9 mouse cellular contexts compared by ENCODE assay signal in the genomic region with DNA sequence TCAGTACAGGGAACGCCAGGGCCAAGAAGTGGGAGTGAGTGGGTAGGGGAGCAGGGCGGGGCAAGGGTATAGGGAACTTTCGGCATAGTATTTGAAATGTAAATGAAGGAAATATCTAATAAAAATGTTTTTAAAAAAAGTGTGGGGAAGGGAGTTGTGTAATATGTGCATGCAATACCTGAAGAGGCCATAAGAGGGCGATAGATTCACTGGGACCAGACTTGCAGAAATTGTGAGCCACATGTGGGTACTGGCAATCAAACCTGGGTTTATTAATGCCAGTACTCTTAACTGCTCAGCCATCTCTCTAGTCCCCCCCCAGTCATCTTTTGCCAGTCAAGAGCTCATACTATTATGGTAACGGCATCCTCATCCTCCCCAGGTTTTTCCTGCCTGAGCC. TPM values are rescaled to one million over a fixed set of nuclear protein-coding genes. Genes with fewer than 3 reads are reported as not detected.
A peak's percentile ranks its signal among the peaks of the same experiment; 100 is the strongest.
DNase-seq lines count a peak whose midpoint lies in the region; ATAC-seq and TF ChIP-seq lines count a peak whose summit lies in the region.
"Had no signal": no experiment of that assay in that cellular context is flagged by ENCODE, and none has a peak within 500 bp of the region (broad histone marks: within the 10 kb centered on the region; RNA-seq: fewer than 3 reads in every experiment).

No protein-coding gene starts in this region.

- DNase-seq in hindbrain, postnatal 0 days (ENCODE audit: low spot score) = peak; percentile 39
- DNase-seq in MEL-GATA-1-ER (ENCODE audit: extremely low read depth, low read depth) = peak; percentile 37
- peak; percentile 22 for DNase-seq in retina, adult 2 months (ENCODE audit: low read depth, low spot score)
- no peak for DNase-seq in urinary bladder, postnatal 4 days (ENCODE audit: low spot score in 2 of 2)

- H3K4me3 ChIP-seq in hindbrain, postnatal 0 days (ENCODE audit: low read length) = no peak overlapping the region
- no peak overlapping the region for H3K4me3 ChIP-seq in hindbrain, embryonic 13.5 days
- no peak overlapping the region for H3K4me3 ChIP-seq in C2C12 (ENCODE audit: insufficient read depth, poor library complexity, severe bottlenecking)
- H3K4me3 ChIP-seq in forebrain, embryonic 13.5 days = no peak overlapping the region
- H3K4me3 ChIP-seq: megakaryocyte, embryonic 14.5 days had no signal

- no peaks in the 10 kb centered on the region for H3K36me3 ChIP-seq in hindbrain, postnatal 0 days (ENCODE audit: insufficient read depth, low read length)
- H3K36me3 ChIP-seq in hindbrain, embryonic 13.5 days = no peaks in the 10 kb centered on the region
- no peaks in the 10 kb centered on the region for H3K36me3 ChIP-seq in C2C12 (ENCODE audit: control insufficient read depth, insufficient read depth)
- H3K36me3 ChIP-seq in forebrain, embryonic 13.5 days (ENCODE audit: poor library complexity, severe bottlenecking) = no peaks in the 10 kb centered on the region

- no peaks in the 10 kb centered on the region for H3K79me2 ChIP-seq in C2C12 (ENCODE audit: control insufficient read depth, insufficient read depth)

- no peaks in the 10 kb centered on the region for H3K4me1 ChIP-seq in hindbrain, postnatal 0 days (ENCODE audit: insufficient read depth, low read length)
- H3K4me1 ChIP-seq in hindbrain, embryonic 13.5 days (replicated peaks) = no peaks in the 10 kb centered on the region
- H3K4me1 ChIP-seq in forebrain, embryonic 13.5 days = no peaks in the 10 kb centered on the region

- H3K9me3 ChIP-seq in hindbrain, postnatal 0 days (ENCODE audit: low read length) = no peaks in the 10 kb centered on the region
- no peaks in the 10 kb centered on the region for H3K9me3 ChIP-seq in hindbrain, embryonic 13.5 days
- no peaks in the 10 kb centered on the region for H3K9me3 ChIP-seq in forebrain, embryonic 13.5 days (replicated peaks)
- H3K9me3 ChIP-seq: megakaryocyte, embryonic 14.5 days had no signal

- H3K9ac ChIP-seq in hindbrain, postnatal 0 days (replicated peaks; ENCODE audit: low read length) = no peak overlapping the region
- H3K9ac ChIP-seq in hindbrain, embryonic 13.5 days = no peak overlapping the region
- H3K9ac ChIP-seq in forebrain, embryonic 13.5 days = no peak overlapping the region

- no peak overlapping the region for H3ac ChIP-seq in C2C12 (ENCODE audit: control insufficient read depth, insufficient read length, low read depth)

- peak; percentile 66 for TF ChIP-seq CTCF in hindbrain, postnatal 0 days (IDR thresholded peaks at IDR 0.05; ENCODE audit: low read depth)
- peak; percentile 2 for TF ChIP-seq CTCF in C2C12 (IDR thresholded peaks at IDR 0.05; ENCODE audit: control insufficient read depth, insufficient read depth, insufficient read length)

- no peaks in the 10 kb centered on the region for H3K27me3 ChIP-seq in hindbrain, postnatal 0 days (ENCODE audit: insufficient read depth, low read length)
- H3K27me3 ChIP-seq in hindbrain, embryonic 13.5 days = no peaks in the 10 kb centered on the region
- H3K27me3 ChIP-seq in C2C12 (ENCODE audit: control insufficient read depth, insufficient read depth, insufficient read length) = peaks cover 19% of the 10 kb centered on the region
- no peaks in the 10 kb centered on the region for H3K27me3 ChIP-seq in forebrain, embryonic 13.5 days

- H3K79me3 ChIP-seq in C2C12 (ENCODE audit: low read depth) = no peaks in the 10 kb centered on the region

- no peak overlapping the region for H3K27ac ChIP-seq in hindbrain, postnatal 0 days
- no peak overlapping the region for H3K27ac ChIP-seq in hindbrain, embryonic 13.5 days
- H3K27ac ChIP-seq in forebrain, embryonic 13.5 days = no peak overlapping the region

- ATAC-seq in hindbrain, postnatal 0 days = no peak
- ATAC-seq in hindbrain, embryonic 13.5 days (ENCODE audit: low FRiP score) = no peak
- peak; percentile 59 for ATAC-seq in erythroid progenitor cell, adult 5-6 weeks (replicated peaks; ENCODE audit: low FRiP score, poor library complexity, severe bottlenecking)
- no peak for ATAC-seq in forebrain, embryonic 13.5 days

- WGBS in hindbrain, postnatal 0 days = 41% methylated on average over 5 of the region's 5 CpGs
- 37% methylated on average over 5 of the region's 5 CpGs for WGBS in hindbrain, embryonic 13.5 days
- 43% methylated on average over 5 of the region's 5 CpGs for WGBS in forebrain, embryonic 13.5 days

- H3K4me2 ChIP-seq in hindbrain, postnatal 0 days (ENCODE audit: low read depth, low read length) = no peak overlapping the region
- no peak overlapping the region for H3K4me2 ChIP-seq in hindbrain, embryonic 13.5 days
- H3K4me2 ChIP-seq in forebrain, embryonic 13.5 days = no peak overlapping the region

TF ChIP-seq in C2C12, 6 proteins besides CTCF, POLR2A, EP300 and RAD21:
- TF ChIP-seq CEBPB (IDR thresholded peaks at IDR 0.05; ENCODE audit: low read depth) (peak; percentile 83), USF1 (IDR thresholded peaks at IDR 0.05; ENCODE audit: low read depth) (no peak), MAX (IDR thresholded peaks at IDR 0.05) (no peak)

RNA-seq across cellular contexts. Expression of gene Hc, which starts 12.4 kb away (rescaled TPM):
- 0.10 and 1.3 TPM in 2 replicates for total RNA-seq in hindbrain, postnatal 0 days (2014; rRNA removed)
- 0.63 and 0.69 TPM in 2 replicates for polyA plus RNA-seq in hindbrain, postnatal 0 days (2015; fragmentation: Nextera tagmentation; extraction: Ambion mirVana)
- 0.40 and 0.47 TPM in 2 replicates for polyA plus RNA-seq in hindbrain, embryonic 13.5 days (2015; fragmentation: Nextera tagmentation; extraction: Ambion mirVana)
- polyA plus RNA-seq in C2C12 (2012; fragmentation: generic; extraction: Trizol) = under 0.01 TPM
- total RNA-seq in erythroid progenitor cell, adult 5-6 weeks (2015; ENCODE audit: low replicate concordance) = not detected in 2 replicates
- not detected in 2 replicates for total RNA-seq in erythroid progenitor cell, adult 5-6 weeks (2017; ENCODE audit: low replicate concordance)
- 0.35 and 0.36 TPM in 2 replicates for polyA plus RNA-seq in forebrain, embryonic 13.5 days (2015; fragmentation: Nextera tagmentation; extraction: Ambion mirVana)

RNA-seq across cellular contexts. Expression of gene AI182371, which starts 52.5 kb away (rescaled TPM):
- 0.29 TPM in 1 of 2 replicates, not detected in the other for total RNA-seq in hindbrain, postnatal 0 days (2014; rRNA removed)
- polyA plus RNA-seq in hindbrain, postnatal 0 days (2015; fragmentation: Nextera tagmentation; extraction: Ambion mirVana) = 0.30 and 0.48 TPM in 2 replicates
- polyA plus RNA-seq in hindbrain, embryonic 13.5 days (2015; fragmentation: Nextera tagmentation; extraction: Ambion mirVana) = 0.58 TPM in 1 of 2 replicates, not detected in the other
- polyA plus RNA-seq in C2C12 (2012; fragmentation: generic; extraction: Trizol) = not detected
- total RNA-seq in erythroid progenitor cell, adult 5-6 weeks (2015; ENCODE audit: low replicate concordance) = not detected in 2 replicates
- 1.3 TPM in 1 of 2 replicates, not detected in the other for total RNA-seq in erythroid progenitor cell, adult 5-6 weeks (2017; ENCODE audit: low replicate concordance)
- 0.18 and 0.34 TPM in 2 replicates for polyA plus RNA-seq in forebrain, embryonic 13.5 days (2015; fragmentation: Nextera tagmentation; extraction: Ambion mirVana)

Comparison
In these comparisons a context has a peak if more than half of its experiments do, and no peak if none do; other contexts are left out.
1. DNase-seq: peak in hindbrain, postnatal 0 days (single experiment), MEL-GATA-1-ER (single experiment) and retina, adult 2 months (single experiment); none in urinary bladder, postnatal 4 days (0 of 2).